Mouse (Mus musculus) gastrocnemius, postnatal 14 days (tissue): ENCODE results near the gene Cacng1. TPM values are rescaled to one million over a fixed set of nuclear protein-coding genes. Genes with fewer than 3 reads are reported as not detected.

Experiments
- DNase-seq: peaks from one replicate; pipeline ENCODE4 v3.0.0; 2021; ENCODE audit warnings: mixed read lengths
- intact Hi-C: fragments of 180-260 bp; cut with DNase I; formaldehyde crosslinking; loops from one replicate; pipeline ENCODE4 v1.15.1; 2025; ENCODE audit warnings: low total_unique reads
- long read RNA-seq, 2 experiments: library from polyadenylated mRNA; stranded (forward); transcript quantifications; one replicate each; pipeline ENCODE4 v2.0.0; 2021
- total RNA-seq, 2 experiments: library from RNA; stranded (reverse); gene quantifications; 2 replicates each; pipeline ENCODE4 v1.2.3; 2021

The Cacng1 gene
- 100 to 1,000 TPM; 332 to 394 TPM for total RNA-seq
- long read RNA-seq, experiment 1, transcript Cacng1-201 (4 exons, 1,249 nt) = major isoform, 231 of 250 reads
- long read RNA-seq, experiment 1, partial matches to known transcripts = 16 of 250 reads
- long read RNA-seq, experiment 1, other reads (novel, unspliced or antisense) = 3 of 250 reads
- long read RNA-seq, experiment 2, transcript Cacng1-201 (4 exons, 1,249 nt) = major isoform, 280 of 310 reads
- long read RNA-seq, experiment 2, partial matches to known transcripts = 1 of 310 reads
- long read RNA-seq, experiment 2, other reads (novel, unspliced or antisense) = 29 of 310 reads

DNA sequence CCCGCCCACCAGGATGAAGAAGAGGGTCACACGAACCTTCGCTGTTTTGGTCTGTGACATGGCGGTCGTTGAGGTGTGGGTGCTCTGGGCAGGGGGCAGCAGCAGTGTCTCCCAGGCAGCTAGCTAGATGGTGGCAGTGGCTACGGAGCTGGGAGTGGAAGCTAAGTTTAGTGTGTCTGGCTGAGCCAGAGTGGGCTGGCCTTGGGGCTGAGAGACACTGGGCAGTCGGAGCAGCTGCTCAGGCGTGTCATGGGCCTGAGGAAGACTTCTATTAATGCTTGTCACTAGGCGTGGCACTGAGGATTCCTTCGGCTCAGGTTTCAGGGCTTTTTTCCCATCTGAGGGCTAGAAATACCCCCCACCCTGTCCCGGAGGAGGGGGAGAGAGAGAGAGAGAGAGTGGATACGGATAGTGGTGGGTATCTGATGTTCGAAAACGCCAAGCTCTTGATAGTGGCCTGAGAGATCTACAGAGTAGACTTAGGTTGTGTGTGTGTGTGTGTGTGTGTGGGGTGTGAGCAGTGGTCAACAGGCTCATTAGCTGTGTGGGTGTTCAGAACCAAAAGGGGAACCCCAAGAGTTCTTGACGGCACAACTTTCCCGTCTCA, at the start of gene Cacng1:
TSS of gene Cacng1 (minus strand) at position 191 of the 607 bp plus-strand sequence.
- intact Hi-C loops = no loop called here
- peak; percentile 75 for DNase-seq

DNA sequence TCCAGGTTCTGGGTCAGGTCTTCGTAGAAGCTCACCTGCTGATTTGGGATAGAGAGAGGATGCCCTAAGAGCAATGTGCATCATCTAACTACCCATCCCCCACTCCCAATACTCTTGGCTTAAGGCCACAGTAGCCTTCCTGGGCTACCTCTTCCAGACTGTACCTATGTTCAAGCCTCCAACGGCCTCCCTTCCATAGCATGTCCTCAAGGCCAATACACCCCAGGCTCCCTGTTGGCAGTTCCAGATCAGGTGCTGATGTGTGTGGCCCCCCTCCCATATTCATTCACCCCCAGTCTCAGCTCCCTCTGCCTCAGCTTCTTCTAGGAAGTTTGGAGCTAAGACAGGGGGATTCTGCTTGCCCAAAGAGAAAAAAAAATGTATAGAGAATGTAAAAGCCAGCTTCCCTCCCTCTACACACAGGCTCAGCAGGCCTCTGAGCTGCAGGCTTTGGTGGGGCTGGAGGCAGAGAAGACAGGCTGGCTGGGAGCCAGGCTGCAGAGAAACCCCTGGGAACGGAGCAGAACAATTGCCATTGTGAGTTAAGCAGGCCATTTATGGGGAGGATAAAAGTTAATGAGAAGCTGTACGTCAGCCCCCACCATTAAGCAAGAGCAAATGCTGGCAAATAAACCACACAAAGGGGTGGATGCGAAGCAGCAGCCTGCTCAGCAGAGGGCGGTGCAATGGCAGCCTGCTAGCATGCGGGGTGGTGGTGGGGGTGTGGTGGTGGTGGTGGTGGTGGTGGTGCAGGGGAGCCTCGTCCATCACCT, 46.6 kb upstream of the Cacng1 start:
- intact Hi-C loops = no loop called here
- no peak for DNase-seq

- intact Hi-C loops = no loop called here
- peak; percentile 30 for DNase-seq
These were observed 45.6 kb upstream of the Cacng1 start for GRCm38 (mm10) chr11:107761790-107762500.

- DNase-seq = no peak
- intact Hi-C loops = no loop called here
These were observed 43.7 kb upstream of the Cacng1 start for GRCm38 (mm10) chr11:107760001-107760400.

GRCm38 (mm10) chr11:107759516-107759915, 43.2 kb upstream of the Cacng1 start:
- intact Hi-C loops = no loop called here
- no peak for DNase-seq

- no peak for DNase-seq
- intact Hi-C loops = no loop called here
These were observed 32.8 kb upstream of the Cacng1 start for GRCm38 (mm10) chr11:107749114-107749513.

- no peak for DNase-seq
- intact Hi-C loops = no loop called here
These were observed 32.1 kb upstream of the Cacng1 start for GRCm38 (mm10) chr11:107748243-107749035.

GRCm38 (mm10) chr11:107743100-107743499, 26.8 kb upstream of the Cacng1 start:
- DNase-seq = no peak
- intact Hi-C loops = no loop called here

DNA sequence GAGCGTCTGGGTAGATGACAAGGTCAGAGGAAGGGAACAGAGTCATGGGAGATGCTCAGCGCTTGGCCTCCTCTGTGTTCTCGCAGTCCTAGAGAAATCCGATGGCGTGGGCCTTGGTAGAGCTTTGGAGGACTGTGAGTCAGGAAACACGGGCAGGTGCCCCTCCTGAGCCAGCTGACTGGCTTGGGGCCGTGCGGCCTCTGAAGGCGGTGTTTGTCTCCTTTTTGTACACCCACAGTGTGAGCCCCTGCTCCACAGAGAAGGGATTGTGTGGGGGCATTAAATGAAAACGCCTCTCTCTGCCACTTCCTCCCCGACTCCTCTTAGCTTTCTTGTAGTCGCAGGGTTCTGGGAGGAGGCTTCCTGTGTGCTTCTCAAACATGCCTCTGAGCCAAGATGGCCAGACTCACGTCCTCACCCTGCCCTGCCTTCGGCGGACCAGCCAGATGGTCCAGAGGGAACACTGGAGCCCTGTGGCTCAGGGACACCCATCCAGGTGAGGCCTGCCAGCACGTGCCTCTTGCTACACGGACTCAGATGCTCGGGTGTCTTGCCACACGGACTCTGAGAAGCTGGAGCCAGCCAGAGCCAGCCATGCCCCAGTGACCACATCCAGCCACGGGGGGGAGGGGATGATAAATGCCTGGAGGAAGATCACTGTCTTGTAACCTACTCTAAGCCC, 22.2 kb upstream of the Cacng1 start:
- DNase-seq = no peak
- intact Hi-C loops = no loop called here

DNA sequence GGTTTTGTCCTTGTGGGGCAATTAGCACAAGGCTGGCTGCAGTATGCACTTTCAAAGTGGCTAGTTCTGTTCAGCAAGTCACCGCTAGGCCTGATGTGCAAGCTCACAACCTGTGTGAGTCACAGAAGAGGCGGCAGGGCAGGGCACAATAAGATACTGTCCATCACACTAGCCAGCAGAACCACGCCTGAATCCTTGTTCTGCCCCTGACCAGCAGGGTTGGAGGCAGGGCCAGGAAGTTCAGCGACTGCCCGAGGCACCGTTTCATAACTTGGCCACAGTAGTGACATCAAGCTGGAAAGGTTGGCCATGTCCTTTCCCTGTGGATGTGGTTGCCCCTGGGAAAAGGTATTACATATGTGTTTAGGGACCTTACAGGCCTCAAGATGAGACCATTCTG, 21.6 kb upstream of the Cacng1 start:
- intact Hi-C loops = no loop called here

GRCm38 (mm10) chr11:107734133-107734532, 17.8 kb upstream of the Cacng1 start:
- intact Hi-C loops = no loop called here
- peak; percentile 24 for DNase-seq

More for the DNA sequence above, 21.6 kb upstream of the Cacng1 start:
- DNase-seq = no peak

- intact Hi-C loops = no loop called here
- peak; percentile 42 for DNase-seq
These were observed 15.2 kb upstream of the Cacng1 start for GRCm38 (mm10) chr11:107731498-107731897.

DNA sequence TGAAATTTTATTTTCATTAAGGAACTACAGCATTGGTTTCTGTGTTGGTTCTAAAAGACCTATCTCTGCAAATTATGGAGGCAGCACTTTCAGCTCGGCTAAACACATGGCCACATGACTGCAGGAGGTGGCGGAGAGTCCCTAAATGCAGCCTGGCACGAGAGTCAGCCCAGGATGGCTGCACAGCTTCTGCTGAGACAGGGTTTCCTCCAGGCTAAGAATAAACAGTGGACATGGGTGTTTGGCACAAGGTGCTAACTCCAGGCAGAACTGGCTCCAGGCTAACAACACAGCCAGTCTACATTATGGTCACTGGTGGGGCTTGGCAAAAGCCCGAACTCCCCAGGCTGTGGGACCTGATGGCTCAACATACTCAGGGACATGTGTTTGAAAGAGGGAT, 14.6 kb upstream of the Cacng1 start:
- intact Hi-C loops = no loop called here

GRCm38 (mm10) chr11:107729141-107729540, 12.8 kb upstream of the Cacng1 start:
- no peak for DNase-seq
- intact Hi-C loops = no loop called here

More for the DNA sequence above, 14.6 kb upstream of the Cacng1 start:
- DNase-seq = peak; percentile 55

- DNase-seq = peak; percentile 66
- intact Hi-C loops = no loop called here
These were observed 11.9 kb upstream of the Cacng1 start for GRCm38 (mm10) chr11:107728073-107728863.

DNA sequence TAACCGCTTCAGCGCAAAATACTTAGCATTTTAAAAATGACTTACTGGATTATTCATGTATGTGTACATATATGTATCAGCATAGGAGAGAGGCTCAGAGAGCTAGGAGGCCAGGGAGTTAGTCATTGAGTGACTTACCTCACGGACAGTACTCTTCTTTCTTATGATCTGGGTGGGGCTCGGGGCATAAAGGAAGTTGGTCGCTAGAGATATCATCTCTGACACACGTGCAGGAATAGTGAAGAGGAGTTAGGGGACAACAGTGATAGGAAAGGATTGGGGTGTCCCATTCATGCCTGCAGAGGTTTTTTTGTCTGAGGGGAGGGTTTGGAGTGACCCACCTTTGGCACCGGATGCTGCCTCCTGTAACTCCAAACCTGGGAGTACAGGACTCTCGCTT, 8.3 kb upstream of the Cacng1 start:
- intact Hi-C loops = no loop called here
- no peak for DNase-seq

GRCm38 (mm10) chr11:107721057-107721456, 4.7 kb upstream of the Cacng1 start:
- intact Hi-C loops = no loop called here
- no peak for DNase-seq
